Mouse (Mus musculus): ENCODE results near the gene Sec22b. TPM values are rescaled to one million over a fixed set of nuclear protein-coding genes. Genes with fewer than 3 reads are reported as not detected.

Gene Sec22b
- polyA plus RNA-seq, 1 experiment from 2014 or later, result 132 TPM

GRCm38 (mm10) chr3:97949946-97950345, 49.0 kb downstream of the Sec22b start:
- ATAC-seq (replicated peaks; ENCODE audit: low FRiP score, low TSS enrichment, low read depth), result no peak
- 59% methylated on average over 5 of the region's 5 CpGs for WGBS

GRCm38 (mm10) chr3:97951134-97951533, 50.1 kb downstream of the Sec22b start:
- H3K4me3 ChIP-seq (ENCODE audit: low read depth, low read length), result no peak overlapping the region
- no peak overlapping the region for H3K4me2 ChIP-seq (ENCODE audit: low read length)
- 83% methylated on average over 3 of the region's 3 CpGs for WGBS
- 0 out of 2 replicates have a peak, but pooled peaks cover 2% of the 10 kb centered on the region for H3K4me1 ChIP-seq (replicated peaks; ENCODE audit: control insufficient read depth, insufficient read depth, low read length)
- ATAC-seq (replicated peaks; ENCODE audit: low FRiP score, low TSS enrichment, low read depth), result no peak
- H3K9ac ChIP-seq (ENCODE audit: low read length), result no peak overlapping the region
- H3K27me3 ChIP-seq (replicated peaks; ENCODE audit: control insufficient read depth, insufficient read depth, low read length), result no peaks in the 10 kb centered on the region
- DNase-seq (ENCODE audit: low spot score), result no peak
- H3K9me3 ChIP-seq (ENCODE audit: control insufficient read depth, low read length), result no peaks in the 10 kb centered on the region
- H3K27ac ChIP-seq (ENCODE audit: low read depth), result no peak overlapping the region
- H3K36me3 ChIP-seq (ENCODE audit: control insufficient read depth, insufficient read depth, low read length), result no peaks in the 10 kb centered on the region

More at GRCm38 (mm10) chr3:97949946-97950345, 49.0 kb downstream of the Sec22b start:
- Histone ChIP-seq H3K9me3 (ENCODE audit: control insufficient read depth, low read length) (no peaks in the 10 kb centered on the region), H3K9ac (ENCODE audit: low read length) (no peak overlapping the region), H3K36me3 (ENCODE audit: control insufficient read depth, insufficient read depth, low read length) (no peaks in the 10 kb centered on the region), H3K27ac (ENCODE audit: low read depth) (no peak overlapping the region), H3K4me3 (ENCODE audit: low read depth, low read length) (no peak overlapping the region), H3K4me2 (ENCODE audit: low read length) (no peak overlapping the region), H3K4me1 (replicated peaks; ENCODE audit: control insufficient read depth, insufficient read depth, low read length) (0 out of 2 replicates have a peak, but pooled peaks cover 2% of the 10 kb centered on the region), H3K27me3 (replicated peaks; ENCODE audit: control insufficient read depth, insufficient read depth, low read length) (no peaks in the 10 kb centered on the region)
- DNase-seq (ENCODE audit: low spot score), result no peak

GRCm38 (mm10) chr3:97953196-97953595, 52.2 kb downstream of the Sec22b start:
- no peak overlapping the region for H3K4me3 ChIP-seq (ENCODE audit: low read depth, low read length)
- no peak overlapping the region for H3K4me2 ChIP-seq (ENCODE audit: low read length)
- no peaks in the 10 kb centered on the region for H3K4me1 ChIP-seq (replicated peaks; ENCODE audit: control insufficient read depth, insufficient read depth, low read length)
- WGBS, result 95% methylated on average over 2 of the region's 2 CpGs
- H3K9ac ChIP-seq (ENCODE audit: low read length), result no peak overlapping the region
- no peak overlapping the region for H3K27ac ChIP-seq (ENCODE audit: low read depth)
- no peaks in the 10 kb centered on the region for H3K9me3 ChIP-seq (ENCODE audit: control insufficient read depth, low read length)
- ATAC-seq (replicated peaks; ENCODE audit: low FRiP score, low TSS enrichment, low read depth) (no peak), DNase-seq (ENCODE audit: low spot score) (no peak)
- H3K36me3 ChIP-seq (ENCODE audit: control insufficient read depth, insufficient read depth, low read length), result no peaks in the 10 kb centered on the region
- no peaks in the 10 kb centered on the region for H3K27me3 ChIP-seq (replicated peaks; ENCODE audit: control insufficient read depth, insufficient read depth, low read length)

- H3K27ac ChIP-seq (ENCODE audit: low read depth), result no peak overlapping the region
- no peaks in the 10 kb centered on the region for H3K27me3 ChIP-seq (replicated peaks; ENCODE audit: control insufficient read depth, insufficient read depth, low read length)
- H3K4me3 ChIP-seq (ENCODE audit: low read depth, low read length), result no peak overlapping the region
- ATAC-seq (replicated peaks; ENCODE audit: low FRiP score, low TSS enrichment, low read depth) (no peak), DNase-seq (ENCODE audit: low spot score) (no peak)
- WGBS, result 66% methylated on average over 6 of the region's 6 CpGs
- no peaks in the 10 kb centered on the region for H3K9me3 ChIP-seq (ENCODE audit: control insufficient read depth, low read length)
- no peak overlapping the region for H3K9ac ChIP-seq (ENCODE audit: low read length)
- no peak overlapping the region for H3K4me2 ChIP-seq (ENCODE audit: low read length)
- no peaks in the 10 kb centered on the region for H3K36me3 ChIP-seq (ENCODE audit: control insufficient read depth, insufficient read depth, low read length)
- H3K4me1 ChIP-seq (replicated peaks; ENCODE audit: control insufficient read depth, insufficient read depth, low read length), result no peaks in the 10 kb centered on the region
Measured at GRCm38 (mm10) chr3:97956322-97956721, 55.3 kb downstream of the Sec22b start.

- ATAC-seq (replicated peaks; ENCODE audit: low FRiP score, low TSS enrichment, low read depth), result no peak
- H3K9me3 ChIP-seq (ENCODE audit: control insufficient read depth, low read length), result no peaks in the 10 kb centered on the region
- no peak overlapping the region for H3K4me3 ChIP-seq (ENCODE audit: low read depth, low read length)
- WGBS, result 67% methylated on average over 1 of the region's 1 CpGs
- no peak for DNase-seq (ENCODE audit: low spot score)
- no peaks in the 10 kb centered on the region for H3K36me3 ChIP-seq (ENCODE audit: control insufficient read depth, insufficient read depth, low read length)
- H3K27ac ChIP-seq (ENCODE audit: low read depth), result no peak overlapping the region
- H3K9ac ChIP-seq (ENCODE audit: low read length), result no peak overlapping the region
- no peak overlapping the region for H3K4me2 ChIP-seq (ENCODE audit: low read length)
- no peaks in the 10 kb centered on the region for H3K4me1 ChIP-seq (replicated peaks; ENCODE audit: control insufficient read depth, insufficient read depth, low read length)
- H3K27me3 ChIP-seq (replicated peaks; ENCODE audit: control insufficient read depth, insufficient read depth, low read length), result no peaks in the 10 kb centered on the region
Measured at GRCm38 (mm10) chr3:97956926-97957325, 55.9 kb downstream of the Sec22b start.

GRCm38 (mm10) chr3:97960783-97961594, 60.0 kb downstream of the Sec22b start:
- Histone ChIP-seq H3K36me3 (ENCODE audit: control insufficient read depth, insufficient read depth, low read length) (no peaks in the 10 kb centered on the region), H3K27me3 (replicated peaks; ENCODE audit: control insufficient read depth, insufficient read depth, low read length) (no peaks in the 10 kb centered on the region), H3K27ac (ENCODE audit: low read depth) (no peak overlapping the region), H3K4me2 (ENCODE audit: low read length) (no peak overlapping the region), H3K9ac (ENCODE audit: low read length) (no peak overlapping the region), H3K9me3 (ENCODE audit: control insufficient read depth, low read length) (no peaks in the 10 kb centered on the region), H3K4me3 (ENCODE audit: low read depth, low read length) (no peak overlapping the region), H3K4me1 (replicated peaks; ENCODE audit: control insufficient read depth, insufficient read depth, low read length) (peaks cover 12% of the 10 kb centered on the region; the same call in 1 of the 2 replicates)
- ATAC-seq (replicated peaks; ENCODE audit: low FRiP score, low TSS enrichment, low read depth) (no peak), DNase-seq (ENCODE audit: low spot score) (no peak)
- 73% methylated on average over 14 of the region's 14 CpGs for WGBS

GRCm38 (mm10) chr3:97961962-97962361, 61.0 kb downstream of the Sec22b start:
- Histone ChIP-seq H3K9ac (ENCODE audit: low read length) (no peak overlapping the region), H3K9me3 (ENCODE audit: control insufficient read depth, low read length) (no peaks in the 10 kb centered on the region), H3K36me3 (ENCODE audit: control insufficient read depth, insufficient read depth, low read length) (no peaks in the 10 kb centered on the region), H3K27me3 (replicated peaks; ENCODE audit: control insufficient read depth, insufficient read depth, low read length) (no peaks in the 10 kb centered on the region), H3K4me3 (ENCODE audit: low read depth, low read length) (no peak overlapping the region), H3K4me2 (ENCODE audit: low read length) (no peak overlapping the region), H3K27ac (ENCODE audit: low read depth) (no peak overlapping the region), H3K4me1 (replicated peaks; ENCODE audit: control insufficient read depth, insufficient read depth, low read length) (peaks cover 12% of the 10 kb centered on the region; the same call in 1 of the 2 replicates)
- WGBS, result 49% methylated on average over 6 of the region's 6 CpGs
- ATAC-seq (replicated peaks; ENCODE audit: low FRiP score, low TSS enrichment, low read depth), result no peak
- no peak for DNase-seq (ENCODE audit: low spot score)

GRCm38 (mm10) chr3:97964878-97965353, 63.9 kb downstream of the Sec22b start:
- Histone ChIP-seq H3K9me3 (ENCODE audit: control insufficient read depth, low read length) (no peaks in the 10 kb centered on the region), H3K4me3 (ENCODE audit: low read depth, low read length) (no peak overlapping the region), H3K4me1 (replicated peaks; ENCODE audit: control insufficient read depth, insufficient read depth, low read length) (peaks cover 12% of the 10 kb centered on the region; the same call in 1 of the 2 replicates), H3K36me3 (ENCODE audit: control insufficient read depth, insufficient read depth, low read length) (no peaks in the 10 kb centered on the region), H3K9ac (ENCODE audit: low read length) (no peak overlapping the region), H3K27me3 (replicated peaks; ENCODE audit: control insufficient read depth, insufficient read depth, low read length) (no peaks in the 10 kb centered on the region), H3K4me2 (ENCODE audit: low read length) (no peak overlapping the region), H3K27ac (ENCODE audit: low read depth) (peak overlapping the region; percentile 55; the same call in 1 of the 2 replicates)
- peak; percentile 50 for ATAC-seq (replicated peaks; ENCODE audit: low FRiP score, low TSS enrichment, low read depth)
- DNase-seq (ENCODE audit: low spot score), result no peak
- WGBS, result 24% methylated on average over 14 of the region's 14 CpGs

- no peak overlapping the region for H3K27ac ChIP-seq (ENCODE audit: low read depth)
- H3K27me3 ChIP-seq (replicated peaks; ENCODE audit: control insufficient read depth, insufficient read depth, low read length), result no peaks in the 10 kb centered on the region
- H3K4me1 ChIP-seq (replicated peaks; ENCODE audit: control insufficient read depth, insufficient read depth, low read length), result peaks cover 26% of the 10 kb centered on the region
- H3K36me3 ChIP-seq (ENCODE audit: control insufficient read depth, insufficient read depth, low read length), result no peaks in the 10 kb centered on the region
- no peaks in the 10 kb centered on the region for H3K9me3 ChIP-seq (ENCODE audit: control insufficient read depth, low read length)
- H3K4me2 ChIP-seq (ENCODE audit: low read length), result no peak overlapping the region
- no peak for DNase-seq (ENCODE audit: low spot score)
- no peak for ATAC-seq (replicated peaks; ENCODE audit: low FRiP score, low TSS enrichment, low read depth)
- 58% methylated on average over 2 of the region's 2 CpGs for WGBS
- H3K9ac ChIP-seq (ENCODE audit: low read length), result no peak overlapping the region
- H3K4me3 ChIP-seq (ENCODE audit: low read depth, low read length), result no peak overlapping the region
Measured at GRCm38 (mm10) chr3:97967627-97968026, 66.6 kb downstream of the Sec22b start.
